Mouse (Mus musculus) midbrain, embryonic 11.5 days (tissue): ENCODE results near the gene Il10ra. TPM values are rescaled to one million over a fixed set of nuclear protein-coding genes. Genes with fewer than 3 reads are reported as not detected.

Experiments used
- microRNA-seq: library from miRNA; unstranded; fragments of <30 nt; microRNA quantifications from one replicate; pipeline ENCODE4, GENCODE M21; 2017
- polyA plus RNA-seq: library from polyadenylated mRNA; unstranded; fragments of >200 nt; fragmentation: Nextera tagmentation; extraction: Ambion mirVana; gene quantifications from 2 replicates; pipeline ENCODE4 v1.2.1, GENCODE M21; 2014

The Il10ra gene
- polyA plus RNA-seq, 1 experiment from 2014 or later, result 0.79 TPM

Small RNA genes lying within 50 kb of the gene (microRNA-seq; reads per million reads assigned to microRNA genes)
- gene Mir7086, result not detected

Other genes with a start within 250 kb of the Il10ra start
- 0.63 and 0.65 TPM in 2 replicates for gene Mpzl2, start 229.3 kb downstream of the Il10ra start, polyA plus RNA-seq
- 2.3 and 2.6 TPM in 2 replicates for gene Mpzl3, start 214.0 kb downstream of the Il10ra start, polyA plus RNA-seq
- 0.31 TPM in 1 of 2 replicates, not detected in the other for gene Jaml, start 190.0 kb downstream of the Il10ra start, polyA plus RNA-seq
- gene Scn2b, start 151.4 kb downstream of the Il10ra start, polyA plus RNA-seq, result 3.4 and 3.5 TPM in 2 replicates
- 0.03 and 0.08 TPM in 2 replicates for gene Scn4b, start 130.8 kb downstream of the Il10ra start, polyA plus RNA-seq
- not detected in 2 replicates for gene BC049352, start 87.1 kb downstream of the Il10ra start, polyA plus RNA-seq
- gene Tmprss4, start 65.1 kb downstream of the Il10ra start, polyA plus RNA-seq, result not detected in 2 replicates
- gene Tmprss13, start 50.0 kb upstream of the Il10ra start, polyA plus RNA-seq, result not detected in 2 replicates
- 123 and 129 TPM in 2 replicates for gene Fxyd6, start 101.0 kb upstream of the Il10ra start, polyA plus RNA-seq
- gene Fxyd2, start 130.5 kb upstream of the Il10ra start, polyA plus RNA-seq, result 1.00 and 1.5 TPM in 2 replicates
- gene Dscaml1, start 157.5 kb upstream of the Il10ra start, polyA plus RNA-seq, result 0.74 and 0.86 TPM in 2 replicates